Mouse (Mus musculus): ENCODE measurements around the gene Ppp1r12b. TPM values are rescaled to one million over a fixed set of nuclear protein-coding genes. Genes with fewer than 3 reads are reported as not detected.

The Ppp1r12b gene
- polyA plus RNA-seq, 1 experiment = 10.4 TPM

DNA sequence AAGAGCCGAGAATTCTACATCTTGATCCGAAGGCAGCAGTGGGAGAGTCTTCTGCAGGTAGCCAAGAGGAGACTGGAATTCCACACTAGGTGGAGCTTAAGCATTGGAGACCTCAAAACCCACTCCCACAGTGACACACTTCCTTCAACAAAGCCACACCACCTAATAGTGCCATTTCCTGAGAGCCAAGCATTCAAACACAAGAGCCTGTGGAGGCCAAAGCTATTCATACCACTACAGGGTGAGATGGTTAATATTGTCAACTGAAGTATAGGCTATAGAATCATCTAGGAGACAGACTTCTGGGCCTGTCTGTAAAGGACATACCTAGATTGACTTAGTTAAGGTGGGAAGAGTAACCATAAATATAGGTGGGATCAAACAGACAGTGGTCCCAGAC, 9.7 kb upstream of the Ppp1r12b start:
- Histone ChIP-seq H3K27ac (ENCODE audit: insufficient read depth, low read depth, low read length) (no peak overlapping the region), H3K36me3 (ENCODE audit: control insufficient read depth, insufficient read depth, low read length) (peaks cover 3% of the 10 kb centered on the region; the same call in 1 of the 2 replicates), H3K4me1 (ENCODE audit: control insufficient read depth, insufficient read depth, insufficient read length, low read length) (peaks cover 2% of the 10 kb centered on the region; the same call in 1 of the 2 replicates), H3K4me3 (ENCODE audit: low read depth, low read length) (no peak overlapping the region), H3K27me3 (ENCODE audit: control insufficient read depth, insufficient read depth, low read length) (no peaks in the 10 kb centered on the region)
- WGBS = 100% methylated on average over 2 of the region's 2 CpGs
- TF ChIP-seq CTCF (IDR thresholded peaks at IDR 0.05; ENCODE audit: extremely low read depth, insufficient read length, insufficient replicate concordance, low read depth, low read length) (no peak), POLR2A (IDR thresholded peaks at IDR 0.05; ENCODE audit: low read depth, low read length) (no peak)

DNA sequence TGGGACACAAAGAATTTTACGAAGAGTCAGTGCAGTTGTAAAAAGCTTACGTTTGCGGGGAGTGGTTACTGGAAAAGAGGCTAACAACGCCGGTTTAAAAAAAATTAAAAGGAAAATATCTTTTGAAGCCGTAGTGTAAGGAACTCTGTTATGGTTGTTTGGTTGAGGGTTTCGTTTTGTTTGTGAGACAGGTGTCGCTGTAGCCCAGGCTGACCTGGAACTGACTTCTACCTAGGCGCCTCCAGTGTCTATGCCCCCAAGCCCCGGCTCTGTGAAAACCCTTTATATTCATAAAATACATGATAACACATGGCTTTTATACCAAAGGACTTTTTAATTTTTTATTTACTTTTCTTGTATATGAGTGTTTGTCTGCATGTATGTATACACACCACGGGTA, 7.1 kb upstream of the Ppp1r12b start:
- whole genome bisulfite sequencing = under 1% methylated on average over 11 of the region's 11 CpGs
- Histone ChIP-seq H3K4me3 (ENCODE audit: low read depth, low read length) (peak overlapping the region; percentile 94), H3K27me3 (ENCODE audit: control insufficient read depth, insufficient read depth, low read length) (no peaks in the 10 kb centered on the region), H3K36me3 (ENCODE audit: control insufficient read depth, insufficient read depth, low read length) (peaks cover 2% of the 10 kb centered on the region; the same call in 1 of the 2 replicates), H3K27ac (ENCODE audit: insufficient read depth, low read depth, low read length) (no peak overlapping the region), H3K4me1 (ENCODE audit: control insufficient read depth, insufficient read depth, insufficient read length, low read length) (peaks cover 2% of the 10 kb centered on the region; the same call in 1 of the 2 replicates)
- TF ChIP-seq CTCF (IDR thresholded peaks at IDR 0.05; ENCODE audit: extremely low read depth, insufficient read length, insufficient replicate concordance, low read depth, low read length) = peak; percentile 36; the same call in 1 of the 2 replicates
- TF ChIP-seq POLR2A (IDR thresholded peaks at IDR 0.05; ENCODE audit: low read depth, low read length) = no peak

- H3K36me3 ChIP-seq (ENCODE audit: control insufficient read depth, insufficient read depth, low read length) = no peaks in the 10 kb centered on the region
- H3K27ac ChIP-seq (ENCODE audit: insufficient read depth, low read depth, low read length) = no peak within 1 kb of the TSS
- peak within 1 kb of the TSS; percentile 94 for H3K4me3 ChIP-seq (ENCODE audit: low read depth, low read length)
- H3K4me1 ChIP-seq (ENCODE audit: control insufficient read depth, insufficient read depth, insufficient read length, low read length) = peaks cover 2% of the 10 kb centered on the region; the same call in 1 of the 2 replicates
- WGBS = 2% methylated on average over 50 of the region's 50 CpGs
- TF ChIP-seq CTCF (IDR thresholded peaks at IDR 0.05; ENCODE audit: extremely low read depth, insufficient read length, insufficient replicate concordance, low read depth, low read length) (no peak), POLR2A (IDR thresholded peaks at IDR 0.05; ENCODE audit: low read depth, low read length) (peak; percentile 61)
- H3K27me3 ChIP-seq (ENCODE audit: control insufficient read depth, insufficient read depth, low read length) = no peaks in the 10 kb centered on the region
Observed at GRCm38 (mm10) chr1:134962053-134962803, 6.5 kb upstream of the Ppp1r12b start, which contains the start of gene Ube2t. Ube2t (plus strand) TSS chr1:134962565.

- no peaks in the 10 kb centered on the region for H3K36me3 ChIP-seq (ENCODE audit: control insufficient read depth, insufficient read depth, low read length)
- H3K27ac ChIP-seq (ENCODE audit: insufficient read depth, low read depth, low read length) = no peak overlapping the region
- TF ChIP-seq POLR2A (IDR thresholded peaks at IDR 0.05; ENCODE audit: low read depth, low read length) = no peak
- no peak for TF ChIP-seq CTCF (IDR thresholded peaks at IDR 0.05; ENCODE audit: extremely low read depth, insufficient read length, insufficient replicate concordance, low read depth, low read length)
- no peaks in the 10 kb centered on the region for H3K27me3 ChIP-seq (ENCODE audit: control insufficient read depth, insufficient read depth, low read length)
- WGBS = 63% methylated on average over 7 of the region's 7 CpGs
- H3K4me1 ChIP-seq (ENCODE audit: control insufficient read depth, insufficient read depth, insufficient read length, low read length) = peaks cover 2% of the 10 kb centered on the region; the same call in 1 of the 2 replicates
- H3K4me3 ChIP-seq (ENCODE audit: low read depth, low read length) = no peak overlapping the region
Observed at GRCm38 (mm10) chr1:134960634-134961033, 4.9 kb upstream of the Ppp1r12b start.

DNA sequence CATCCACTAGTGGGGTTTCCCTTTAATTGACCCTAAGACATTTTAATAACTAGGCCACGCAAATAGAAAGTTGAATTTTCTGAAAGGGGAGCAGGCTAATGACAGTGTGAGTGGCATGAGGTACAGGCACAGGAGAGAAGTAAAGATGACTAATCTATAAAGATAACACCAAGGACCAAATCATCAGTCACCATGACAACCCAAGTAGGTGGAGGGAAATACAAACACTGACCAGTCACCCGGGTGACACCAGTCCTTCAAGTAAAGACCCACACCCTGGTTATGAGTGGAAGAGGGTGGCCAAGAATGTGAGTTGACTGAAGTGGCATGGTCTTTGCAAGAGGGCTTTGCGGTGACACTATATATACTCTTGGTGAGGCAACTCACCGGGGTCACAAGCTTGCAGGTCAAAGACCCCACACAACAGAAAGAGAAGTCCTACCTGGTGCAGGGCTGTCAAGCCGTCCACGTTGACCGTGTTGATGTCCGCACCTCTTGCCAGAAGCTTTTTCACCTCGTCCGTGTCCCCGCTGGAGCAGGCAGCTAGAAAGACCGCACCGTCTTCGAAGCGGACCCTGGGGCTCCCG, 599 bp downstream of the Ppp1r12b start:
- 1% methylated on average over 16 of the region's 16 CpGs for WGBS
- 0 out of 2 replicates have a peak overlapping the region, but pooled peaks have one; percentile 36 for H3K27ac ChIP-seq (ENCODE audit: insufficient read depth, low read depth, low read length)
- no peaks in the 10 kb centered on the region for H3K27me3 ChIP-seq (ENCODE audit: control insufficient read depth, insufficient read depth, low read length)
- peak overlapping the region; percentile 78 for H3K4me3 ChIP-seq (ENCODE audit: low read depth, low read length)
- TF ChIP-seq POLR2A (IDR thresholded peaks at IDR 0.05; ENCODE audit: low read depth, low read length) (no peak), CTCF (IDR thresholded peaks at IDR 0.05; ENCODE audit: extremely low read depth, insufficient read length, insufficient replicate concordance, low read depth, low read length) (no peak)
- no peaks in the 10 kb centered on the region for H3K36me3 ChIP-seq (ENCODE audit: control insufficient read depth, insufficient read depth, low read length)
- no peaks in the 10 kb centered on the region for H3K4me1 ChIP-seq (ENCODE audit: control insufficient read depth, insufficient read depth, insufficient read length, low read length)

GRCm38 (mm10) chr1:134949946-134950345, 5.8 kb downstream of the Ppp1r12b start:
- TF ChIP-seq CTCF (IDR thresholded peaks at IDR 0.05; ENCODE audit: extremely low read depth, insufficient read length, insufficient replicate concordance, low read depth, low read length) (no peak), POLR2A (IDR thresholded peaks at IDR 0.05; ENCODE audit: low read depth, low read length) (no peak)
- no peak overlapping the region for H3K27ac ChIP-seq (ENCODE audit: insufficient read depth, low read depth, low read length)
- H3K4me1 ChIP-seq (ENCODE audit: control insufficient read depth, insufficient read depth, insufficient read length, low read length) = no peaks in the 10 kb centered on the region
- H3K36me3 ChIP-seq (ENCODE audit: control insufficient read depth, insufficient read depth, low read length) = peaks cover 3% of the 10 kb centered on the region; the same call in 1 of the 2 replicates
- WGBS = 88% methylated on average over 3 of the region's 3 CpGs
- H3K27me3 ChIP-seq (ENCODE audit: control insufficient read depth, insufficient read depth, low read length) = no peaks in the 10 kb centered on the region
- H3K4me3 ChIP-seq (ENCODE audit: low read depth, low read length) = no peak overlapping the region

GRCm38 (mm10) chr1:134947590-134947989, 8.2 kb downstream of the Ppp1r12b start:
- peaks cover 3% of the 10 kb centered on the region; the same call in 1 of the 2 replicates for H3K36me3 ChIP-seq (ENCODE audit: control insufficient read depth, insufficient read depth, low read length)
- H3K4me3 ChIP-seq (ENCODE audit: low read depth, low read length) = no peak overlapping the region
- TF ChIP-seq POLR2A (IDR thresholded peaks at IDR 0.05; ENCODE audit: low read depth, low read length) (no peak), CTCF (IDR thresholded peaks at IDR 0.05; ENCODE audit: extremely low read depth, insufficient read length, insufficient replicate concordance, low read depth, low read length) (no peak)
- no peaks in the 10 kb centered on the region for H3K27me3 ChIP-seq (ENCODE audit: control insufficient read depth, insufficient read depth, low read length)
- H3K27ac ChIP-seq (ENCODE audit: insufficient read depth, low read depth, low read length) = no peak overlapping the region
- WGBS = 94% methylated on average over 7 of the region's 7 CpGs
- H3K4me1 ChIP-seq (ENCODE audit: control insufficient read depth, insufficient read depth, insufficient read length, low read length) = no peaks in the 10 kb centered on the region
